Mouse (Mus musculus) v-Abl transformed pro-B cells (cell line): ENCODE measurements around the gene Zcchc14.

Experiments used
- in situ Hi-C, 2 experiments: fragments of 400-800 bp; cut with MboI; formaldehyde crosslinking; loops; one replicate each; pipeline ENCODE4 v1.15.1; 2025; ENCODE audit not compliant: unreplicated experiment in 2 of 2

Gene Zcchc14

DNA sequence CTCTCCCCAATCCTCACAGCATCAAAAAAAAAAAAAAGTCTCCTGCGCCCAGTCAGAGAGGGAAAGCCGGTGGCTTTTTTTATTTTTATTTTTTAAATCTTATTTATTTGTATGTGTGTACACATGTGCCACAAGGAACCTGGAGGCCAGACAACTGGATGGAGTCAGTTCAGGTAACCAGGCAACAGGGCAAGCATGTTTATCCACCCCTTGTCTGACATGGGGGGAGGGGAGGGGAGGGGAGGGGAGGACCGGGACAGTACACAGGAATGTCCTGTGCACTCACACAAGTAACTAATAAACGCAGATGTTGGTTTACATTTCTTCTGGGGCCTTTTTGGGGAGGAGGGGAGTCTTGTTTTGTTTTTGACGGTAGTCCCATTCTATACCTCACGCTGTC is 89.0 kb downstream of the Zcchc14 start:
- in situ Hi-C loops: no loop called here

GRCm38 (mm10) chr8:121562941-121563351 is 89.8 kb downstream of the Zcchc14 start:
- in situ Hi-C loops: no loop called here

DNA sequence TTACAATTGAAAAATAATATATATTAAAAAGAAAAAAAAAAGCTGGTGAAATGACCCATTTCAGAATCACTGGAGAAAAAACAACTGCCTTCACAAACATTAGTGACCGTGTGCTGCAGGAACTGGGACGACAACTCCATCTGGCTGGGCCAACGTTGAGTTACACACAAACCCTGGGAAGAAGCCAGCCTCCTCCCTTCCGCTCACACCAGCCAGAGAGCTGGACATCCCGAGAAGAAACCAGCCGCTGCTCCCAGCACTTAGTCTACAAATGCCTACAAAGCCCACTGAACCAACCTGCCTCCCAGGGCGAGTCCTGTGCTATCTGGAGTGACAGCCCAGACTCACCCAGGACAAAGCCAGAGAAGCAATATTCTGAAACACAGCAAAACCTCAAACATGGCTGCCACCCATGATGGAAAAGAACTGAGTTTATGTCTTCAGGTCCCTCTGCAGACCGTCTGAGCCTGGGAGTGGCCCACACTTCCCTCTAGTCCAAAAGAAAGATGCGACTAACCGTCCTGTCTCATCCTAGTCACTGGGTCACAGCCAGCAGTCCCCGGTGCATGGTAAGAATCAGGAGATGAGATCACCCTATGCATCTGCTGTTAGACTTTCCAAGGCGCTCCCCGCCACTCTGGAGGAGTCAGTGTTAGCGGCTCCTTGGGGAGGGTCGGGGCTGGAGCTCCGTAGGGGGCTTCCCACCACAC is 90.9 kb downstream of the Zcchc14 start:
- in situ Hi-C loops: no loop called here

DNA sequence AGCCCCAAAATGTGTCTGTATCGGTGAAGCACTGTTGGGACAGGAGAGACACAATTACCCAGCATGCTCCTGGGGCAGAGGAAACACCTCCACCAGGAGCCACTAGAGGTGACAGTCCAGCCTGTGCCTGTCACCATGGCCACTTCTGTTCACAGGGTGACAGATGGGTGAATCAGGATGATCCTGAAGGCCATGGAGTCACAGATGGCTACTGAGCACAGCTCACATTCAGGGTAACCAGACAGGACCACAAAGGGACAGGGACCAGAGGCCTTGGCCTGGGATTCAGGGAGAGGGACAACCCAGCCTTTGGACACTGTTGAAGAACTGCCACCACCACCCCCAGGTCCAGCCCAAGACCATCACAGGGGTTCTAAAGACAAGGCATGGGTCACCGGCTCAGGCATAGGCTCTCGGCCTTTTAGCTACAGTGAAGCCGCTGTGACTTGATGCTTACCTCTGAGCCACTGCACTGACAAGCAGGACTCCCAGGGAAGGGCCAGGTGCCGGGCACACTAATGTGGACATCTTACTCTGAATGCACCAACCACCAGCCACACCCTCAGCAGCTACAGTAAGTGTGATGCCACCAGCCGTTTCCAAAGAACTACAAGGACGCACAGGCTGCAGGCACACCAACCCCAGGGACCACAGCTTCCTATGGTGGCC is 92.1 kb downstream of the Zcchc14 start:
- in situ Hi-C loops: no loop called here

GRCm38 (mm10) chr8:121559801-121560200 is 92.9 kb downstream of the Zcchc14 start:
- in situ Hi-C loops: no loop called here

DNA sequence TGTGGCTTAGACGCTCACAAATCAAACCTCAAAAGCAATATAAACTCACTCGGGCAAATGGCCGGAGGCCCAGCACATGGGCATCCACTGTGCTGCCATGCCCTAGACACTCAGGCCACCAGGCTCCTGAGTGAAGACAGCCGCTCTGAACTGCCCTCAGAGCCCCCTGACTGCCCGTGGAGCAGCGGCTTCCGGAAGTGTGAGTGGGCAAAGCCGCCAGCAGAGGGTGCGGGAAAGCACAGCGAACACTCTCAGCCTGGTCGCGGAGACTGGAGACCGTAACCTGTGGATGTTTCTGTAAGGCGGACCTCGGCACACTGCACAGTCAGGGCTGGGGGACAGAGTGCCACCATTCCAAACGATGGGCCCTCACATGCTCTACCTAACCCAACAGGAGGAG is 94.2 kb downstream of the Zcchc14 start:
- in situ Hi-C loops: no loop called here

DNA sequence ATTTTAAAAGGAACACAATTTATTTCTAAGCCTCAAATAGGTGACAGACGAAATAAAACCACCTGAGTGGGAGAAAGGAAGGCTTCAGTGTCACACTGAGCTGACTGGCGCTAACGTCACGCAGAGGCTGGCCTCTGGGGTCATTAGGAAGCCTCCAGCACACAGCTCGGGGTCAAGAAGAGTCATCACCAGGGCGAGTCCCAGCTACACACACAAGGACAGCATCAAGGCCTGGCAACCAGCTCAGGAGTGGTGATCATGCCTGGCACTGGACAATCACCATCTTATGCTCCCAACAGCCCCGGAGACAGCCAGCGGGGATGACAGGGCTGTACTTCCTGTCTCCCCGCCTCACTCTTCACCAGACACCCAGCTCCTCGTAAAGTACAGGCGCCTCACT is 95.0 kb downstream of the Zcchc14 start:
- in situ Hi-C loops: no loop called here

GRCm38 (mm10) chr8:121553831-121554475 is 98.7 kb downstream of the Zcchc14 start:
- in situ Hi-C loops: no loop called here

- in situ Hi-C loops: no loop called here
These were observed 100.2 kb downstream of the Zcchc14 start for GRCm38 (mm10) chr8:121552506-121552905.

DNA sequence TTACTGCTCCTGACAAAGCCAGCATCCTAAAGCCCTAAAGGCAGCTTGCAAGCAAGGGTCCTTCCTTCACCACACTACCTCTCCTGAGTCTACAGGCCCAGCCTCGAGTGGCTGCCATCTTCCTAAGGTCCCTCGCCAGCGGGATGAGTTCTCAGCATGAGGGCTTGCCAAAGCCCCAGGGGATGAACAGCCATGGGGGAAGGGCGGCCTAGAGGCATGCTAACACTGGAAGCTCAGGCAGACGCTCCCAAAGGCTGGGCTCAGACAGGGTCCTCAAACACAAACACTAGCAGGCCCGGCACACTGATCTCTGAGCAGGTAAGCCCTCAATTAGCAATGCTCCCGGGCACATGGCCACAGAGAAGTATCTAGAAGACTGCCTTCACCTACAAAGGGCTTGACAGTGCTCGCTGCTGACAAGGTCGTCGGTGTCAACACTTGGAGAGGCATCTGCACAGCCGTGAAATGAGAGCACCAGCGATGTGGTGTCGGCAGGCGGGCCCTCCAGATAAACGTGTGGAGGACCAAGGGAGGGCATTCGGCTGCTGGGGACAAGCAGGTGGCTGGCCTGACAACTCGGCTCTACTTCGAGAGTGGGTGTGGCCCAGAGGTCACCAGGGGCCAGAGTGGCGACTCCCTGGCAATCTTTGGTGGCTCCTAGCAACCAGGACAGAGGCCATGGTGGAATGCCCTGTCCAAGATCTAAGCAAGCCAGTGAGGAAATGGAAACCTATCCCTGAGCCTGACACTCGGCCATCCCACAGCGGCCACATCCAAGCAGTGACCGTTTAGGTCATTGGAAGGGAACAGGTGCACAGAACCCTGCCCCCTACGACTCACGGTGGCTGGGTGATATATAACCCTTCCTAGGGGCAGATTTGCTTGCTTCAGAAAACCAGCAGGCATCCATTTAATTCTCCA is 101.4 kb downstream of the Zcchc14 start:
- in situ Hi-C loops: no loop called here

DNA sequence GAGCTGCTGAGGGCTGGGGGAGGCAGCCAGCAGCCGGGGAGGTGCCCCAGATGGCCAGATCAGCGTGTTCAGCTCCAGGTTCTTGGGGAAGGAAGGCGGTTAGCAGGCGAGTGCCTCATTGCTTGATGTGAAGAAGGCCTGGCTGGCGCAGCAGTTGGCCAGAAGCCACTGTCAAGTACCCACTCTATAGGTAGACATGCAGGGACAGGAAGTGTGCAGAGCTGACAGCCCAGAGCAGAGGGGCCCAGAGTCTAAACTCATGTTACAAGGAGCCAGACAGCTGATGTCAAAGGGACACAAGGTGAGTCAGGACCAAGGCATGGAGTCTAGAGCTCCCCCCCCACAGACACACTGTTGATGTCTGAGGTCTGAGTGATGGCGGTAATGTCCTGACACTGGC is 102.6 kb downstream of the Zcchc14 start:
- in situ Hi-C loops: no loop called here
